Mouse (Mus musculus): ENCODE results near the gene Gm27027. TPM values are rescaled to one million over a fixed set of nuclear protein-coding genes. Genes with fewer than 3 reads are reported as not detected.

Gene Gm27027
- total RNA-seq, 1 experiment from 2014 or later, result not detected

GRCm38 (mm10) chr2:93944099-93944498 lies 52.1 kb downstream of the Gm27027 start:
- no peak for ATAC-seq (replicated peaks; ENCODE audit: low read depth, poor library complexity, severe bottlenecking)

DNA sequence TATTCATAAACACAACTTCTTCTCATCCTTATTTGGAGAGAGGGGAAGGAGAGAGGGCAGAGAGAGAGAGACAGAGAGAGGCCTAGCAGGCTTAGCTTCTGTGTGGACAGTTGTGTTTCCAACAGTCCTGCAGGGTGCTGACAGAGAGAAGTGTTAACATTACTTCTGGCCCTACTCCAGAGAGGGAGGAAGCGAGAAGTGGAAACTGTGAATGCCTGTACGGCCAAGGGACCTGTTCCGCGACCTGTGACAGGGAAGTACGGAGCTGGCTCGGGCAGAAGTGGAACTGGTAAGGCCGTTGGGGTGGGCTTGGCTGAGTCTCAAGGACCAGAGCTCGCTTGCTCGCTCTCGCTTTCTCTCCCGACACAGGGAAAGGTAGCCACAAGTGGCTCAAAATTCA lies 54.5 kb downstream of the Gm27027 start:
- peak; percentile 79 for ATAC-seq (replicated peaks; ENCODE audit: low read depth, poor library complexity, severe bottlenecking)

DNA sequence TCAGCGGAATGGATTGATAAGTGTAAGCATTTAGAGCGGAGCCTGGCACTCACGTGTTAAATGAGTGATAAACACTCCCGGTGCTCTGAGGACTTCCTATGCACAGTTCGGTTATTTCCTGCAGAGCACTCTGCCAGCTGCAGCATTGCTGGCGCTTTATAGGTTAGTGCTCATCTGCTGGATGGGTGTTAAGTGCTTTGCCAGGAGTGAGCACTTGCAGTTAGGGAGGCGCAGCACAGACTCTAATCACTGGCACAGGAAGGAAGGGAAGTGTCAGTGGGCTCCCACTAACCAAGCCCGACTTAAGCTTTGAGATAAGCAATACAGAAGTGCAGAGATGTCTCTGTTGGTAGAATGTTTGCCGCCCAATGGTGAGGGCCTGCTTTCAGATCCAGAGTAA lies 57.6 kb downstream of the Gm27027 start:
- ATAC-seq (replicated peaks; ENCODE audit: low read depth, poor library complexity, severe bottlenecking), result peak; percentile 78

- ATAC-seq (replicated peaks; ENCODE audit: low read depth, poor library complexity, severe bottlenecking), result no peak
Measured at GRCm38 (mm10) chr2:93928866-93929265, 67.3 kb downstream of the Gm27027 start.

DNA sequence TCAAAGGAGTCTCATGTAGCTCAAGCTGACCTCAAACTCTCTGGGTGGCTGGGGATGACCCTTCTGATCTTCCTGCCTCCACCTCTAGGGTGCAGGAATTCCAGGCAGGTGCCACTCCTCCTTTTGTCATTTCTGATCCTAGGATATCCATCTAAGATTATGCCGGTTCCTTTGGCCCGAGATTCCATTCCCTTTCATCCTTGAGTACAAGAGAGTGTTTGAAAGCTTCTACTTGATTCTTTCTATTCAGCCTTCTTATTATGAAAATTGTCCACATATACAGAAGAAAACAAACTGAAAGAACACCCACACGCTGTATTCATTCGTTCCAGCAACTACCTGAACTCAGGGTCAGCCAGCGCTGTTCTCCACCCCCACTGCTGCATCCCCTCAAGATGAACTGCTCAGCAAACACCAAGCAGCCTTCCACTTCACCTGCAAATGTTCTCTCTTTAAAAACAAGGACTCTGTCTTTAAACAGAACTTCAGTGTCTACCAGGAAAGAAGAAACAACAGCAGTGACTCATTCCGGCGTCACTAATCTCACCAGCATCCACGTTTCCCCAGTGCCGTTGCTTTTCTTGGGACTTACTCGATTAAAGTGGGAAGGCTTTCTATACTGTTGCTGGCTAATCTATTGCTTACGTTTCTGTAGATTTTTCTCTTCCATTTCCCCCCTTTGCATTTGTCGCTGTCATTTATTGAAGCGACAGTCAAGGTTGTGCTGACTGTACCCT lies 68.3 kb downstream of the Gm27027 start:
- no peak for ATAC-seq (replicated peaks; ENCODE audit: low read depth, poor library complexity, severe bottlenecking)

DNA sequence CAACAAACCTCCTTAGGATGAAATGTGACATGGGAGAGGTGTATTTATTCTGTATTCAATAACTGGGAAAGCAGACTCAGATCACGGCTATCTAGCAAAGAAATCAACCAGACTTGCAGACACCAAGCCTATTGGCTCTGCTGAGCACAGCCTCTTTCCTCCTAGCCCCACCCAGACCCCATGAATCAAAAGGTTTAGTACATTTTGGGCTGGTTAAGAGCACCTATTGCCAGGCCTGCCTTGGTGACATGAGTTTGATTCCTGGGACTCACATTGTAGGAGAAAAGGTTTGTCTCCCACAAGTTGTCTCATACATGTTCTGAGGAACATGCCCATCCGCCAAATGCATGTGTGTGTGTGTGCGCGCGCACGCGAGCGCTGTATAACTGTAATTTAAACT lies 70.0 kb downstream of the Gm27027 start:
- no peak for ATAC-seq (replicated peaks; ENCODE audit: low read depth, poor library complexity, severe bottlenecking)

DNA sequence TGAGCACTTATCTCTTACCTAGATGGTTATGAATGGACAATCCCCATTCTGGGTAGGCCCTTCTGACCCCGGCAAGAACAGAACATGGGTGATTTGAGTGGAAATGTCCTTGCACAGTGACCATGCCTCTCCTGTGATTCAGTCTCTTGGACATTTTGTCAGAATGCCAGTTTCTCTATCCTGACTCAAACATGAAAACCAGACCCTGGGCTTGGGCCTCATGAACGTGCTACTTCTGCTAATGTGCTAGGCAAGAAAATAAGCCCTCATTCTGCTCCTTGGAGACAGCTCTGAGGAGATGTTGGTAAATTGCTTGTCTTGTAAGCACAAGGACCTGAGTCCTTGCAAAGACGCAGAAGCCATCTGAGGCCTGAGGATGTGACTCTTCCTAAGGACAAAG lies 77.1 kb downstream of the Gm27027 start:
- no peak for ATAC-seq (replicated peaks; ENCODE audit: low read depth, poor library complexity, severe bottlenecking)

DNA sequence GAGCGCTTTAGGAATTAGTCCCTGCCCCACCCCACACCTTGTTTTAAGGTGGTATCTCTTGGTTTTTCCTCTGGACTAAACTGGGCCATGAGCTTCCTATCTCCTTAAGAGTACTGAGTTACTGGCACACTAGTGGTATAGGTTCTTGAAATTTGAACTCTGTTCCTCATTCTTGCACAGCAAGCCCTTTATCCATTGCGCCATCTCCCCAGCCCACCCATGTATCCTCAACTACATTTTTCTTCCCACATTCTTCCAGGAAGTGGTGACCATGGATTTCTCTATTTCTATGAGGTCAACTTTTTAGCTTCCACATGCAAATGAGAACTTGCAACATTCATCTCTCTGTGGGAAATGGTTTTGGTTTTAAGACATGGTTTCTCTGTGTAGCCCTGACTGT lies 82.6 kb downstream of the Gm27027 start:
- ATAC-seq (replicated peaks; ENCODE audit: low read depth, poor library complexity, severe bottlenecking), result peak; percentile 74

DNA sequence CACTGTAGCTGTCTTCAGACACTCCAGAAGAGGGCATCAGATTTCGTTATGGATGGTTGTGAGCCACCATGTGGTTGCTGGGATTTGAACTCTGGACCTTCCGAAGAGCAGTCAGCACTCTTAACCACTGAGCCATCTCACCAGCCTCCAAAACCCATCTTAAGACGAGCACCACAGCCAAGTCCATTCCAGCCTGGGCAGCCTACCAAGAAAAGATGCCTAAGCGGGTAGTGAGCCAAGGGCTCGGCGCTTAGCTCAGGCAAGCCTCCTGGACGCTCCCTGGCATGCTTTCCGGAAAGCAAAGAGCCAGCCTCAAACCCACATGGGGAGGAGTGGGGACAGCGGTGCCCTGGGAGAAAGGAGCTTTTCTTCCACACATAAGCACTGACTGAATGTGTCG lies 84.2 kb downstream of the Gm27027 start:
- ATAC-seq (replicated peaks; ENCODE audit: low read depth, poor library complexity, severe bottlenecking), result no peak

DNA sequence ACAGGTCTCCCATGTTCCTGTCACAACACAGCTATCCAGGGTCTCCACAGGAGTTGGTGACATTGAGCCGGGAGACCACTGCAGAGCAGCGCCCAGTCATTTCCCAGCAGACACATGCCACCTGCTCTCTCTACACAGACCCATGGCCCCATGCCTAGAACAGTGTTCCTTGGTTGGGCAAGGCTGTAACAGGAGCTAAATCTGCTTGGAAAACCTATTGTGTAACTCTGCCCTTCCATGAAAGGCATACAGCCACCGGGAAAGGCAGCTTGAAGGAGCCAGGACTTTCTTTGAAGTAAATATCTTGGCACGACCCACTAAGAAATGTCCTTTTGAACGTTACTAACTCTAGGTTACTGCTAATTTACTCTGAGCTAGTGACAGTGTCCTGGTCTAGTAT lies 86.4 kb downstream of the Gm27027 start:
- no peak for ATAC-seq (replicated peaks; ENCODE audit: low read depth, poor library complexity, severe bottlenecking)

DNA sequence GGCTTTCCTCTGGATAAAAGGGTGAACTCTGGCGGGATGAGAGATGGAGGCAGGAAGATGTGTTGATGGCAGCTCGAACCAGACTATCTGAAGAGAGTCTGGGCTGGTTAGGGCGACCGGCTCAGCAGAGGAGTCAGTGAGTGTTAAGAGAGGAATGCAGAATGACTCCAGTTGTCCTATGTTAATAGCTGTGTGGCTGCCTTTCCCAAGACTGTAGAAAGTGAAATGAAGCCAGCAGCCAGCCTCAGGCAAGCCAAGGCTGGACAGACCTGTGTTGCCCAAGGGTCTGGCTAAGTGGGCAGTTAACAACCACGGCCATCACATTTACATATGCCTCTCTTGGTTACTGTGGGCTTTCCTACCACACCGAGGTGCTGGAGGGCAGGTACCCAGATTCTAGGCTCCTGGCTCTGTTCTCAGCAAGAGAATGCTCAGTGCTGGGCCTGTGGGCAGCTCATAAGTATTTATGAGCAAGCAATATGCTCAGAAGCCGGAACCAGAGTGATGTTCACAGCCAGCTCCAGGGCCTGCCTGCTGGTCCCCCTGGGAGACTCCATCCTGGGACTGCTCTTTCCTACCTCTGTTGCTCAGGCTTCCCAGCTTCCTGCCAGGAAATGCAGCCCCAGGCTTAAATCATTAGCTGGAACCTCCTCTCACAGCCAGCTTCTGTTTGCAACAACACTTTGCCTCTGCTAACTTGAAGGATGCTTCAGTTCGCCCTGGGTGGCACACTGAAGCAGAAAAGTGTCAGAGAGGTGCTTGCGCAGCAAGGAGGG lies 88.4 kb downstream of the Gm27027 start:
- ATAC-seq (replicated peaks; ENCODE audit: low read depth, poor library complexity, severe bottlenecking), result no peak

Other genes with a start within 250 kb of the Gm27027 start
- gene Ext2, start 173.8 kb downstream of the Gm27027 start, total RNA-seq (2017), result 25.9 and 28.7 TPM in 2 replicates
- gene Accs, start 146.4 kb downstream of the Gm27027 start, total RNA-seq (2017), result 9.6 and 18.5 TPM in 2 replicates
- not detected in 2 replicates for gene Accsl, start 127.2 kb downstream of the Gm27027 start, total RNA-seq (2017)
- gene Gm13889, start 39.2 kb downstream of the Gm27027 start, total RNA-seq (2017), result 0.55 TPM in 1 of 2 replicates, not detected in the other
- 25.7 and 32.3 TPM in 2 replicates for gene Alkbh3, start 14.5 kb upstream of the Gm27027 start, total RNA-seq (2017)
- gene Hsd17b12, start 161.6 kb upstream of the Gm27027 start, total RNA-seq (2017), result 116 and 126 TPM in 2 replicates

Data from common myeloid progenitor, adult 5-6 weeks (primary cell).